Mouse (Mus musculus) neural tube, embryonic 10.5 days (tissue): ENCODE measurements around the gene Mpp2.
A peak's percentile ranks its signal among the peaks of the same experiment; 100 is the strongest.

Experiments used
- DNase-seq: peaks from one replicate; pipeline ENCODE4 v3.0.0-alpha.2; 2017; ENCODE audit warnings: low spot score; ENCODE audit errors: extremely low spot score

Mpp2 gene

DNA sequence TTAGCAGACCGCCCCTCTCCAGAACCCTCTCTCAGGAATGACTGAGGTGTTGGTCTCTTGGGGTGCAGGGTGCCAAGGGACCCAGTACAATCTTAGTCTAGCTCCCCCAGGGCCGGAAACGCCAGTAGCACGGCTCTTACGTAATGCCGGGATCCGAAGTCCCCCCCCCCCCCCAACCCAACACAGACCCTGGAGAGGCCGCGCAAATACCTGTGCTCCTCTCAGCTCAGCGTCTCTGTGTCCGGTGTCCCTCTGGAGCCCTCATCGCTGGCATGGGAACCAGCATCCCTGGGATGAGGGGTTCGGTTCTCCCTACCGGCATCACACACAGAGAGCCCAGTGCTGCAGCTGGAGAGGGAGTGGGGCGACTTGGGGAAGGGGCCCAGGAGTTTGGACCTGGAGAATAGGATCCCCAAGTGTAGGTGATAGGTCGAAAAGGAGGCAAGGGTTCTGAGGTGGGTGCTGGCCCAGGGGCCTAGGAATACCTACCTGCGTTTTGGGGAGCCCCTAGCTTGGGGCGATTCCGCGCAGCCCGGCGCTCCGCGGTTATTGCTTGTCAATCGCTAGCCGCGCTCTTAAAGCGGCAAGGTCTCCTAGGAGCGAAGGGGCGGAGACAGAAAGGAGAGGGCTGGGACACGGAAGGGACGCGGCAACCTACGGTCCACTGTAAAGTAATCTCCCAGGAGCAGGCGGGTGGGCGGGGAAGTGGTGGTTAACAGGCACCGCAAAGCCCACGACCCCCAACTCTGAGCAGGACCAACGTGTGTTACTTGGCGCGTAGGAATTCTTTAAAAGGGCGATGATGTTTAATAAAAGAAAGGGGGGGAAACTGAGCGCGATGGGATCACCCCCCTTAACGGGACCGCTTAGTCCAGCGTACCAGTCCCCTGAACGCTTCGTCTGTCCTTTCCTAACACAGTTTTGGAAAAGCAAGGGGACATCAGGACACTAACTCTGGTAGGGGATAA is at the start of gene Mpp2:
Gene Mpp2 (minus strand): TSS at position 585 of the 968 bp plus-strand sequence.
- peak; percentile 85 for DNase-seq

DNA sequence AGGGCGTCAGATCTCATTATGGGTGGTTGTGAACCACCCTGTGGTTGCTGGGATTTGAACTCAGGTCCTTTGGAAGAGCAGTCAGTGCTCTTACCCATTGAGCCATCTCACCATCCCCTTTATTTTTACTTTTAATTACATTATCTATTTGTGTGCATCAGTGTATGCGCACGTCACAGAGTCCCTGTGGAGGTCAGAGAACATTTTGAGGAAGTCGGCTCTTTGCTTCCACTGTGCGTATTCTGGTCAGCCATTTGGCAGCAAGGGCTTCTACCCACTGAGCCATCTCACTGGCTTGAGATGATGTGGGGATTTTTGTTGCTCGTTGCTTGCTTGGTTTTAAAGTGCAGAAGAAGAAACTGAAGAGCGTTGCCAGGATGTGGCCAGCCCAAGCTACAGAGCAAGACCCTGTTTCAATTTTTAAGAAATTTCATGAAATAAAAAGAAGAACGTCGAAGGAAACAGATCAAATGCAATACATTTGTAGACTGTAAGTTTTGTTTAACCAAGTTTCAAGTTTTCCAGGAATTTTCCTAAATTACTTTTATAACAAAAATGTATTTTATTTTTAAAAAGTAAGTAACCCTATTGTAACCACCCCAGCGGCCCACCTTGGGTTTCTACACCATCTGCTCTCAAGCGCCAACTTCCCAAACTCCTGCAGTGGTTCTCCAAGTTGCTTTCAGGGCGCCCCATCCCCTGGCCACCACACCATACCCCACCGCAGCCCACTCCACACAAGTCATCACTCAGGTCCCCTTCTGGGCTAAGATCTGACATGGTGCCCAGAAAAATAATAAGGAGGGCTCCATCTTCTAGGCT is 49.5 kb upstream of the Mpp2 start:
- no peak for DNase-seq

DNA sequence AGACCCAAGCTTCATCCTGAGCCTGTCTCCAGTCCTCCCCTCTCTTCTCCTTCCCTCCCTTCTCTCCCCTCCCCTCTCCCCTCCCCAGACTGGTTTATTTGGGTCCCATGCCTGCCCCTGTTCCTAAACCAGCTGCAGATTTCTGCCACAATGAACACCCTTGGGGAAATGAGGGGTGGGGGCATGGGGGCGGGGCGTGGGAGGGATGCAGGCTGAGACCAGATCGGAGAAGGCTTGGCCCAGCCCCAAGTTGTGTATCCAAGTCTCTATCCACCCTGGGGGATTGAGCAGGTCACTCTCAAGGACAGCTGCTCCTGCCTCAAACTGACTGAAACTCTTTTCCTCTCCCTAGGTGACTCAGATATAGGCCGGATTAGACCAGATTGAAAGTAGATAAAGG is 46.2 kb upstream of the Mpp2 start:
- DNase-seq = no peak

DNA sequence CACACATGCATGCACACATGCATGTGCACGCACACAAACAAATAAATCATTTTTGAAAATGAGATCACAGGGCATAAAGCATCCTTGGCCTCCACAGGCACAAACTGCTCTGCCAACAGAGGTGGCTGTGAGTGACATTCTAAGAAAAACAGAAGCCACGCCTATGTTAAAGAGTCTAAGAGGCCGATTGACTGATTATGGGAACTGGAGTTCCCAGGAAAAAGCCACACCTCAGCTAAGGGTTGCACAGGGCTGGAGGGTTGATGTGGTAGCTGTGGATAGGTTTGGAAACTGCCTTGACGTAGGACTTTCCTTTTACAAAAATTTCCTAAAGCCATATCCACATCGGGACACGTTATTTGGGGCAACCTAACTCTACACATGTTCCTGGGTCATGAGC is 29.1 kb upstream of the Mpp2 start:
- DNase-seq = no peak

DNA sequence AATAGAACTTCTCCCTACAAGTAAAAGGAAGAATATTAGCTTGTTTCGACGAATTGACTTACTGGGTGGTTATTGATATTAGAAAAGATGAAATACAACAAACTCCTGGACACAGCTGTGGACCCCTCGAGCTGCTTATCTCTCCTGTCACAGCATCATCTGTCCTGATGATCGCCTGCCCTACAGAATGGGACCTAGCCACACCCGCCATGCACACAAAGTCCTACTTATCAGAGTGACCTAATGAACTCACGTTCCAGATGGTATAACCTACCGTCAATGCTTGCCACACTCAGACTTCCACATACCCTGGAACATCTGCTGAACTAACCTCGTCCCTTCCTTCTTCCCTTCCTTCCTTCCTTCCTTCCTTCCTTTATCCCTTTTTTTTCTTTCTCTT is 27.9 kb upstream of the Mpp2 start:
- DNase-seq = no peak

DNA sequence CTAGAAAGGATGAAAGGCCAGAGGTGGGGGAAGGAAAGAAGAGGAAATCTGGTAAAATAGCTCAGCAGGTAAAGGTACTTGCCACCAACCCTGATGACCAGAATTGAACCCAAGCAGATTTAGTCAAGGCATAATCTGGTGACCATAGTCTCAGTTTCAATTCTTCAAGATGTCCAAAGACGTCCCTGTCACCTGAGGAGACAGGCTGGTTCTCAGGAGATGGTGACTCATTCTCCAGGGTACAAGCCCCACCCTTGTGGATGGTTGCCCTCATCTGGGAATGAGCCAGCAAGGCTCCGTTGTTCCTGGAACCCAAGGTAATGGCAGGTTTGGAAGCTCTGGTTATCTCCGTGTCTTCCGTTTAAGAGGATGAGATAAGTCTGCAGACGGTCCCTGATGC is 23.3 kb upstream of the Mpp2 start:
- DNase-seq = no peak

DNA sequence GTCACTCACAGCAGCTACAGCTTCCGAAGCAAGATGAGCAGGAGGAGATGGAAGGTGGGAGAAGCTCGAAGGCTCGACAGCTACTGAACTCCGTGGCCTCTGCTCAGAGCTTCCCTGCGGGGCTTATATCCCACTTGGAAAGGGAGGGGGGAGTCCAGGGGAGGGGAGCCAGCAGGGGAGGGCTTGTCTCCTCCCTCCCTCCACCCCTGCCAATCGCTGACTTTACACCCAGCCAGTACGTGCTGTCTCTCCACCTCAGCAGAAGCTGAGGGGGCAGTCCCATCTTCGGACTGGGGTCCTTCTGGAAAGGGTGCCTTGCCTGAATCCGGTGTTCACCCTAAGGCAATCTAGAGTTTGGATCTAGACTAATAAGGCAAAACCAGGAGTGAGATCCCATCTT is 19.4 kb upstream of the Mpp2 start, which contains the start of gene Pyy:
Gene Pyy (minus strand): TSS at position 101 of the 400 bp plus-strand sequence.
- DNase-seq = no peak

DNA sequence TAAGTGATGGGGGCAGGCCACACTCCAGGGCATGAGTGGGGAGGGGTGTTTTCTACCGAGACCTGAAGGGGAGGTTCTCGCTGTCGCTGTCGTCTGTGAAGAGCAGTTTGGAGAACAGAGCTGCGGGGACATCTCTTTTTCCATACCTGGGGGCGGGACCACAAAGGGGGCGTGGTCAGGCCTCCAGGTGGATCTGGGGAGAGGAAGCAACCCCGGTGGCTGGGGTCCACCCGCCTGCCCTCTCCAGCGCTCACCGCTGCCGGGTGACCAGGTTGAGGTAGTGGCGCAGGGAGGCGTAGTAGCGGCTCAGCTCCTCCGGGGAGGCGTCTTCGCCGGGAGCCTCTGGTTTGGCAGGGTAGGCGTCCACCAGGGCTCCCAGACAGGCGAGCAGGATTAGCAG is 18.6 kb upstream of the Mpp2 start:
- DNase-seq = no peak

DNA sequence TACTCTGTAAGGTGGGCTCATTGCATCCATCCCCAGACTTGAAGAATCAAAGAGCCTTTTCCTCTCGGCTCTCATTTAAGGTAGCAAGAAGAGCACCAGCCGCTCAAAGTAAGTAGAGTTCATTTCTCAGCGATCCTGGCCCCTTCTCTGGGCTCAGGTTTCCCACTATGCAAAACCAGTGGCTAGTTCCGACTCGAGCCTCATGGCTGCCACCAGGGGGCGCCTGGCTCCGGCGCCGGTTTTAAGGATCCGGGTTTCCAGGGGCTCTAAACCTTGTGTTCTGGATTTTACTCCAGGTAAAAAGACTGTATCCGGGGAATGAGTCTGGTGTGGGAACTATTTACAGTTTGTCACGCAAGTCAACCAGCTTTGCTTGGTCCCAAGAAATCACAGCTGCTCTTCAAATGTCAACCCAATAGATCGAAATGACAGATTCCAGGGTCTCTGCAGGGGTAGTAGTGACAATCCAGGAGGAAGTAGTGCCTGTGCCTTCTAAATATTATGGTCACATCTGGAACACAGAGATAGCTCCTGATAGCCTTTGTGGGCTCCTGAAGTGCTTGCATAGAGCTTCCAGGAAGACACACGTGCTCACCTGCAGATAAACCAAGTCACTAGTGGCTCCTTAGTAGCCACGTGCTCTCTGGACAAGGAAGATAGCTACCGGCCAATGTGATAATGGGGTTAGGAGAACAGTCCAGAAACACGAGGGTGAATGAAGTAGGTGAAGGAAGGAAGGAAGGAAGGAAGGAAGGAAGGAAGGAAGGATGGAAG is 14.4 kb upstream of the Mpp2 start:
- peak; percentile 82 for DNase-seq

DNA sequence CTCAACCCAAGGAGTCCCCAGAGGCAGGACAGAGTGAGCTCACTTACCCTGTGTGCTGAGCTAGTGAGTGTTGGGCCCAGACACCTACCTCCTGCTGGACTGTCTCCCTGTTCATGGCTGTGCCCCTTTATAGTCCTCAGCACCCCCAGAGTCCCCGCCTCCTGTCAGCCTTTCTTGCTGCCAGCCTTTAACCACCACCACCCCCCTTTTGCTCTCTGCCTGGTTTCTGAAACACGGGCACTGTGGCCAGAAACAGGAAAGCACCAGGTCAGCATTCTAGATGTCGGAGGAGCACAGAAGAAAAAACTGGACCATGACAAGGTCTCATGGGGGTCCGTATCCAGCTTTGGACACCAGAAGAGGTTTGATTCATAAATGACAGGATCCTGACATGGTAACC is 12.9 kb upstream of the Mpp2 start, which contains the start of gene Ppy:
Gene Ppy (minus strand): TSS at position 101 of the 400 bp plus-strand sequence.
- DNase-seq = no peak

DNA sequence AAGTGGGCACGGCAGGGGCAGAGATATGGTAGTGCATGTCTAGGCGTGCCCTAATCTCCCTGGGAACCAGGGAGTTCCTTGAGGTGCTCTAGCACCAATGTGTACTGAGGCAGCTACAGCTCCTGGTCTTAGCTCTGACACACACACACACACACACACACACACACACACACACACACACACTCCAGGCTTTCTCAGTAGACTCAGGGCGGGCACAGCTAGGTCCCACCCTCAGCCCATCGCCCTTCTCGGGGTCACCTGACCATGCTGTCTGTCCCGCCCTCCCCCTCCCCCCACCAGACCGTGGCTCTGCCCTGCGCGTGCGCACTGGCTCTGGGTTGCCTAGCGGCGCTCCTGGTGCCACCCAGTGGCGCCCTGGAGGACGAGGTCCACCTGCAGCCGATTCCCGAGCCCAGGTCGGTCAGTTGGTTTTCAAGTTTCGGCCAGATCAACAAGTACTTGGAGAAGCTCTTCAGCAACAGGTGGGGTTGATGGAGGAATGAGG is 8.6 kb upstream of the Mpp2 start:
- peak; percentile 89 for DNase-seq

DNA sequence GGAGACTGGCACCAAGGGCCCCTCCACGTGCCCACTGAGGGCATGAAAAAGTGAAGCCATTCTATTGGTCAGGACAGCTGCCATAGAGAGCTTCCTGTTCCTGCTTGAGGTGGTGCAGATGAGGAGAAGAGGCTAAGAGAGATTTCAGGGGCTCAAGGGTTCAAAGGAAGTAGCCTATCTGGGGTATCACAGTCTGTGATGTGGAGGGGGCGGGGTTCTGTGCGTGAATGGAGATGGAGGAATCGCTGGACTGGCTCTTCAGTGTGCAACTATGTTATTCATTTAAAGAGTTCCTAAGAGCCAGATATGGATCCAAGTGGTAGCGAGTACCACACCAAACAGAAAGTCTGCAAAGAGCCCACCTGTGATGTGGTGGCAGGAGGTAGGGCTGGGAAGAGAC is 8.1 kb upstream of the Mpp2 start:
- no peak for DNase-seq

DNA sequence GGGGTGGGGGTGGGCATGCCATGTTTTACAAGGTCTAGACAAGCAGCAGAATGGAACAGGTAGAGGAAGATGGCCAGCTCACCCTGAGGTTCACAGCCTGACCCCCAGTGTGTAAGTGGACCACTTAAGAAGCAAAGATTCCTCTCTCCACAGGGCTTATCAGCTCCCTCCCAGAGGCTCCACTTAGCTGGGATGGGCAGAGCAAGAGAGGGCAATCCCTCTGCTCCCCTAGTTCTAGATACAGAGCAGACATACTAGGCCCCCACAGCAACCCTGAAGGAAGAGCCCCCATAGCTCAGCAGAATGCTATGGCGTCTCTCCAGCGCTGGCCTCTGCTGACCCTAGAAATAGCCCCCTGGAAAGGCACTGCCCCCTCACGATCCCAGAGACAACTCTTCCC is 7.4 kb upstream of the Mpp2 start:
- no peak for DNase-seq

DNA sequence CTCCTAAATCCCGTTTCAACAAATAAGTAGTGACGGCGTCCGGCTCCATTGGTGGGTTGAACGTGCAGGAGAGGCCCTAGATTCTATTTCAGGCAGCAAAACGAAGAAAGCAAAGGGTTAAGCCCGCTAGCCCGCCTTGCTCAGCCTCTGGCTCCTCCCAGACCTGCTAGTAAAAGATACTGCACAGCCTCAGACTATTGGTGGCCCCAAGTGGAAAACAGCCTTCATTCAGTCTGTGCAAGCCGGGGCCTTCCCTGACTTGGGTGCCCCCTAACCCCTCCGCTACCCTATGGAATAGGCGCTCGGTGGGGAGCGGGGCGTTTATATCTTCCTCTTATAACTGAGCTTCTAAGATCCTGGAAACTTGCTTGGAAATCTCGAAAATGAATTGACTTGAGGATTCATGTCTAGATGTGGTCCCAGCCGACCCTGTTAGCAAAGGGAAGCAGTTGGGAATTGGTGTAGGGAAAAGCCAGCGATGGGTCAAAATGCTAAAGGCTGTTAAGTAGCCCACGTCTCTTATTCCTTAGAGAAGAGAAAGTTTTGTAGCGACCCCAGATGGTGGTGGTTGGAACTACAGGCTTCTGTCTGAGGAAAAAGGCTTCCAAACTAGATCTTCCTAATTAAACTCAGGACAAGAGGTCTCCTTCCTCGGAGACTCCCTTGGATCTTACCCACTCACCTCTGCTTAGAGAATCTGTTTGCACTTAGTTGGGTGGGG is 933 bp upstream of the Mpp2 start:
- peak; percentile 80 for DNase-seq

DNA sequence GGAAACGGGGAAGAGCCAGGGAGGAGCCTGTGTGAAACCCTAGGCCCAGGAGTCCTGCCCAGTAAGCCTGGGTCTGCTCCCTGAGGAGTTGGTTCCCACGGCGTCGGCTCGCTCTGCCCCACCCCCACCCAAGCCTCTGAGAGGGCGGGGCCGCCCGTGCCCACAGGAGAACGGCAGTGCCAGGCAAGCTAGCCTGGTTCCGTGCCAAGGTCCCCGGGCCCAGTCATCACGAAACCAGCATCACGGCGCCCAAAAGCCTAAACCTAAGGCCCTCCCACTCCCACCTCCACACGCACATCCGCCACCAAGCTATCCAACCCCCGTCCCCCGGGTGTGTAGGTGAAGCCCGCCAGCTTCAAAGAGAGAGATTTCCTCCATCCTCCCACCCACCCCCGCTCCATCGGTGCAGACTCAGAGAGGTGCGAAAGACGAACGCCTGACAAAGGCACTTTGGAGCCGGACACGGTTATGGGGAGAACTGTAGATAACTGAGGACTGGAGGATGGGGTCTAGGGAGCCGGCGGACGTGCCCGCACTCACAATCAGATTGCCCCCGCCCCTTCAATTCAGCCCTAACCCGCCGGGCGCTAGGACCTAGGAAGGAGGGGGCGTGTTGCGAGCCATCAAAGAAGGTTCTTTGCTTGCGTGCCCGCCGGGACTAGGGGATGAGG is 1.1 kb downstream of the Mpp2 start:
- peak; percentile 94 for DNase-seq

DNA sequence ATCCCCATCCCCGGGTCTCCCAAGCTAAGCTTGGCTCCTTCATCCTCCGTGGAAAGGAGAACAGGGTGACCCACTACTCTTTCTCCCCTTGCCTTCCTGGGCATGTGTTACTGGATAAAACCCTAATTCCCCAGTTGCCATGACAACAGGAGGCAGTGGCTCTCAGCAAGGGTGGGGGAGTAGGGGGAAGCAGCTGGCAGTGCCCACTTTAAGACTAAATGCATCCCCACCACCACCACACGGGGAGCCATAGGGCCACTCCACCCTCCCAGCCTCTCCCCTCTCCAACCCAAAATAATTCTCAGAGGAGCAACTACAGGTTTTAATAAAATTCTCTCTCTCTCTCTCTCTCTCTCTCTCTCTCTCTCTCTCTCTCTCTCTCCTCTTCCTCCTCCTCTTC is 2.0 kb downstream of the Mpp2 start:
- DNase-seq = no peak

DNA sequence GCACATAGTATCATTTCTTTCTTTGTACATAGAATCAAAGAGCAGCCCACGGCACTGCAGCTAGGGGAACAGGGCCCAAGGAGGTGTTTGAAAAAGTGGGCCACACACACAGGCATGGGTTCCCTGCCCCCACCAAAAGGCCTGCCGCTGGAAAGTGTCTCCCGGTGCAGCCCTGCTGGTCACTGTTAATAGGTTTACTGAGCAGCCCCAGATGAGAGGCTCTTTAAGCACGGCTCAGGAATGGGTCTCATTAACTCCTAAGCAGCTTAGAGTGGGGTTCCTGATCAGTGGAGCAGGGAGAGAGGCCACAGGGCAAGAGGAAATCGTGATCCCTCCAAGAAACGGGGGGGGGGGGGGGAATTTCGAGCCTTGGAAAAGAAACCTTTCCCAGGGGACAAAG is 4.2 kb downstream of the Mpp2 start:
- DNase-seq = no peak

DNA sequence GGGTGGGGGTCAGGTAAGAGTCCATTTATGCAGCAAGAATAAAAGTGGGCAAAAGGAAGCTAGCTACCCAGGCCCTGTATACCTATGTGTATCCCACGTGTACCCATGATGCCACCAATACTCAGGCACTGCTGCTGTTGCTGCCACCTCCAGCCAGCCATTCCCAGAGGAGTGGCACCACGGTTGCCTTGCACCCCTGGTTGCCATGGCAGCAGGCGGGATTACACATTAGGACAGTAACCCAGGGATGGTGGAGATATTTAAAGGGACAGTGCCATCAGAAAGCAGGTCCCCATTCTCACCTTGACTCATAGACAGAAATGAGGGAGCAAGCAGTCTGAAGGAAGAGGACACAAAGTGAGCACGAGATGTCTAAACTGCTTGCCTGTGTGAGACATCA is 5.1 kb downstream of the Mpp2 start:
- DNase-seq = no peak

DNA sequence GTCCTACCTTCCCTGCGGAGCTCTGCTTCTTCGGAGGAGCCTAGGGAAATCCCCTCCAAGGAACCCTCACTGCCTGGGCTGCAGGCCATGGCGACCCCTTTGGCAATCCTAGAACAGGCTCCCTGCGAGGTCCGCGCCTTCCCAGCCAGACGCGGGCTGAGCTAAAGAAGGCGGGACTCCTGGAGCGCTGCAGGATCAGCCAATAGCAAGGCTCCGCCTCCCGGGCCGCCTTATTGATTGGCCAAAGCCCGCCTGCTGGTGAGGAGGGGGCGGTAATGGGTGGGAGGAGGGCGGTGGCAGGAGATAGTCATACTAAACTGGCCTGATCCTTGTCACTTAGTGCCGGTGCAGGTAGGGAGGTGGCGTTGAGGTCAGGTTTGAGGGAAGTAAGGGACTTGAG is 6.0 kb downstream of the Mpp2 start:
- DNase-seq = peak; percentile 81

DNA sequence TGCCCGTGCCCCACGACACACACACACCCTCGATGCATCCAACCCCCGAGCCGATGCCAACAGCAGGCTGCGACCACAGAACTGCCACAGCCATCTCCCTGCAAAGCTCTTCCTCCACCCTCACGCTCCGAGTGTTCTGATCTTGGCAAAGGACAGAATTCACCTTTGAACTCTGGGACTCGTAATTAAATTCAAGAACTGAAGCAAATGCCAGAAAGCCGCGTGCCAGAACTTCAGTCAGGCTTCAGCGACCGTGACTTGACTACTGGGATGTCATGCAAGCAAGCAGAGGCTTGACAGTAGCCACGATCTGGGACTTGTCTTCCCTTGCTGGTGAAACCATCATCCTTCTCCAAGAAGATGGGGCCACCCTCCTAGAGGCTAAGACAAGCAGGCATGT is 14.6 kb downstream of the Mpp2 start:
- DNase-seq = no peak
